Mouse (Mus musculus): ENCODE results near the gene Ube2h.
A peak's percentile ranks its signal among the peaks of the same experiment; 100 is the strongest.
"Not testable (repeated sequence)": the region's sequence is repeated elsewhere in the genome, so short reads cannot be mapped to it uniquely, and the experiment has no call there.

The Ube2h gene

DNA sequence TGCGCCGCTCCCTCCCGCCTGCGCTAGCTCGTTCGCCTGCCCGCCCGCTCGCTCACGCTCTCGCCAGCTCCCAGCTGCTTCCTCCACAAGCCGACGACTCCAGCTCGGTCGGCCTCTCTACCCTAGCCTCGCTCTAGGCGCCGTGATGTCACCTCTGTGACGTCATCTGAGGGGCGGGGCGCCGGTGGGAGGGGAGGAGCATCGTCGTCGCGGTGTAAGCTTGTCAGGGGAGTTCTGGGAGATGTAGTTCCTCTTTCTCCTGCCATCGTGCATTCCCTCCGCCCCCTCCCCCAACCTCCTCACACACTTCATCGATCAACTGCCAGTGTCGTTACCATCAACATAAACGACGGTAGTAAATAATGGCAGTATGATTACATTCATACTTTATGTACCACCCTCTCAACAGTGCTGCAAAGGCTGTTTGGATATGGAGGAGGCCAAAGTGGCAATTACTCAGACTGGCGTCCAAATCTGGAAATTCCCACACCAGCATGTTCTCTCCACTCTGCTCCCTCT is at the start of gene Ube2h:
Gene Ube2h (minus strand): TSS at position 141 of the 519 bp plus-strand sequence.
- peak; percentile 97 for DNase-seq (ENCODE audit: low read depth)

DNA sequence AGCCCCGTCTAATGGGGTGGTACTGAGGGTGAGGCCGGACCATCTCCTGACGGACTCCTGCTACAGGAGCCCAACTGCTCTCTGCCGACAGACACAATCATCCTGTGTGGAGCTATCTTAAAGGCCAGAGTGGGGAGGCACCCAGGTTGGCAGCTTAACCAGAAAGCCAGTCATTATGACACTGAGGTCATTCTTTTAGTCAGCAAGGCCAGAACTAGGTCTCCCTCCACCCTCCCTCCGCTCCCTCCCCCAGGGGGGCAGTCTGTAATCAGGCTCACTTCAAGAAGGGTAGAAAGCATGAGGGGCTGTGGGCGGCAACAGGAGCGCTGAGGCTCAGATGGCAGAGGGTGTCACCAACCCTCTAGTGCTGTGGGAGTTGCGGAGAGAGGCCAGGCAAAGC is 49.3 kb upstream of the Ube2h start:
- DNase-seq (ENCODE audit: low read depth) = no peak

DNA sequence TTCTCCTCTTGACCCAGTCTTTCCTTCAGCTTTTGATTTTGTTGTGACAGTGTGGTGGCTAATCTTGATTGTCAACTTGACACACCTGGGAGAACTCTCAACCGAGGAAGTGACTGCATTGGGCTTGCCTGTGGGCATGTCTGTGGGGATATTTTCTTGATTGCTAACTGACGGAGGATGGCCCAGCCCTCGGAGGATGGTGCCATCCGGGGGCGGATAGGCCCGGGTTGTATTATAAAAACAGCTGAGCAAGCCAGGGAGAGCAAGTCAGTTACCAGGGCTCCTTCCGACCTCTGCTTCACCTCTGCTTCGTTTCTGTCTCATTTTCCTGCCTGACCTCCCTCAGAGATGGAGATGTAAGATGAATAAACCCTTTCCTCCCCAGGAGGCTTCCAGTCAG is 48.4 kb upstream of the Ube2h start:
- DNase-seq (ENCODE audit: low read depth) = no peak

DNA sequence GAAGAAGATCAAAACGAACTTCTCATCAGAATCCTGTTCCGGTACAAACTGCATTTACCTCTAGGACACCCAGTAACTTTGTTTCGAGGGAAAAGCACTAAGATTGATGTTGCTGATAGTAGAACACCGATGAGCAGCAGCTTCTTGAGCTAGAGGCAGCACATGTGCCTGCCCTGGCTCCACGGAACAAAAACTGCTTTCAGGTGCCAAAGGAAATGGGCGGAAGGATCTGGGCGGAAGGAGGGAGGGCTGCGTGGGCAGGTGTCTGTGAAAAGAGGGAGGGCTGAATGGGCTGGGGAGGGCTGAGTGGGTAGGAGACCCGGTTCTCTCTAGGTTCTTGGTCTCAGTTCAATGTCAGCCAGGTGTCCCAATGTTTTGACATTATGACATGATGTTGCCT is 47.0 kb upstream of the Ube2h start:
- no peak for DNase-seq (ENCODE audit: low read depth)

DNA sequence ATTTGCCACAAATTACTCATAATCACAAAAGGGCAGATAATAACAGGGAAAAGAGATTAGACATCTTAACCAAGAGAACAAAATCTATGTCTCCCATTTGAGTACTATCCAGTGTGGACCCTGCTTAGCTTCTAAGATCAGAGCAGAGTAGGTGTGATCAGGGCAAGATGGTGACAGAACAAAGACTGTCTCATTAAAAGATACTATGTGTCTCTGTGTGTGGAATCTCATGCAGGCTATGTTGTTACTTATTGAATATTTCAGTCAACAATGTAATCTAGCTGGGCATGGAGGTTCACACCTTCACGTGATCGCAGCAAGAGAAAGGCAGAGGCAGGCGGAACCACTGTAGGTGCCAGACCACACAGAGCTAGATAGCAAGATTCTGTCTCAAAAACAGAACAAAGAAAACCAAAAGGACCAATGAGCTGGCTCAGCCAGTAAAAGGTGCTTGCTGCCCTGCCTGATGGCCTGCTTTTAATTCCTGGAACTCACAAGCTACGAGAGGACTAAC is 43.0 kb upstream of the Ube2h start:
- no peak for DNase-seq (ENCODE audit: low read depth)

DNA sequence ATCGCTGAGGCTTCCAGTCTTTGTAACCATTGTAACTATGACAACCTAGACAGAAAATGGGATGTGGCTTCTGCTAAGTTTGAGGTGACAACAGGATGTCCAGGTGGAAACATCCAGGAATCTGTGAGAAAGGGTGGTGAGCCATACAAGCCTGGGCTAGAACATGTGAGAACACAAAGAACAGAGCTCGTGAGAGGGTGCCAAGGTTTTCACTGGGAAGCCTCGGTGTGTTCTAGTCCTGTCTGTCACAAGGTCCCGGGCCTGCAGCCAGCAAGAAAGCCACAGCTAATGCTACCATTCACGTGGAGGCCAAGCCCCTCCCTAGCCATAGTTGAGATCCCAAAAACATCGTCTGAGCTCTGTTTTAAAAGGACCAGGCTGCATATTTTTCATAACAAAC is 42.4 kb upstream of the Ube2h start:
- no peak for DNase-seq (ENCODE audit: low read depth)

DNA sequence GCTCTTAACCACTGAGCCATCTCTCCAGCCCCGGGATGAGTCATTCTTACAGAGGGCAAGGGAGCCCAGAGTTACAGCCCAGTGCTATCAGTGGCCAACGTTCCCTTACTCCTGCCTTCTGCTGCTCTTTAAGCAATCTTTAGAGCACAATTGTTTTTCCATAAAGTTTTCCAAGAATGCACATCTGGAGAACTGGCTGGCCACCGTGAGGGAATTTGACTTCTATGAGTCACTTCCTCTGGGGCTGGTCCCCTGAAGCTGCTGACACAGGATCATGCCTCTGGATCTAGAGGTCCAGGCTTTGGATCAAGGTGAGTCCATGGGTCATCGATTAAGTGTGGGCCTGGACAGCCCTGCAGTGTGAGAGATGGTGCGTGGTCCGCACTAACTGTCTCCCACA is 39.7 kb upstream of the Ube2h start:
- DNase-seq (ENCODE audit: low read depth) = peak; percentile 36

DNA sequence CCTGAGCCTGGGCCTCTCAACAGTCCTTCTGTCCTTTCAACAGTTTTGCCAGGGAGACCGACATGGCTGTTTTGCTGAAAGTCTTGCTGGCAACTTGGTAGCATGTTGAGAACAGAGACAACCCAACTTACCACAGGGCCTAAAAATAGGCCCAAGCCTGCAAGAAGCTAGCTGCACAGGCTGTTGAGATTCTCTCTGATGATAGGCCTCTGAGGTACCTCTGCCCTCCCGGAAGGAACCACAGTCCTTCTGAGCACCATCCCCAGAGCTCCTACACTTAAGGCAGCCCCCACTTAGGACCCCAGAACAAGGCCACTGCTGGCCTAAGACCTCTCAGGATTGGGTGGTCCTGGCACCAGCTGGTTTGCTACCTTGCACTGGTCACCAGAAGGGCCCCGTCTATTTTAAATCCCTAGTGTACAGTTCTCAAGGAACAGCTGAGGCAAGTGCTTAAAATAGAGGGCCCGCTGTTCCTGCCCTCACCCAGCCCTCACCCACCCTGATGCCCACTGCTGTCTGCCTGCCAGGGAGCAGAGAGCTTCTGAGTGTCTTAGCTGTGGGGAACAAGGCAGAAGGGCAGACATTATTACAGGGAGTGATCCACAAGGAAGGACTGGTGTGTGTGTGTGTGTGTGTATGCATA is 36.0 kb upstream of the Ube2h start:
- DNase-seq (ENCODE audit: low read depth) = no peak

DNA sequence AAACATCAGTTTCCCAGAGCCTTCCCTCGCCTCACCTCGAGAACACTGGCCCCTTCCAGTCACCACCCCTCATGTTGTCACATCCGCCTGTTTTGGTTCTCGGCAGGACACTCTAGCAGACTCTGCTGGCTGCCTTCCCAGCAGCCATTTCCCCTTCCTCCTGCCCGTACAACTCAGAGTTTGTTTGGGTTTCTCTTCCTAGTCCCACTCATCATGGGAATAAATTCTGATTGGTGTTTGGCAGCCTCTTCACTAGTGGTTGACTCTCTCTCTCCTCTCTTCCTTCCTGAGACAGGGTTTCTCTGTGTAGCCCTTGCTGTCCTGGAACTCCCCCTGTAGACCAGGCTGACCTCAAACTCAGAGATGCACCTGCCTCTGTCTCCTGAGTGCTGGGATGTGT is 32.6 kb upstream of the Ube2h start:
- DNase-seq (ENCODE audit: low read depth) = peak; percentile 95

DNA sequence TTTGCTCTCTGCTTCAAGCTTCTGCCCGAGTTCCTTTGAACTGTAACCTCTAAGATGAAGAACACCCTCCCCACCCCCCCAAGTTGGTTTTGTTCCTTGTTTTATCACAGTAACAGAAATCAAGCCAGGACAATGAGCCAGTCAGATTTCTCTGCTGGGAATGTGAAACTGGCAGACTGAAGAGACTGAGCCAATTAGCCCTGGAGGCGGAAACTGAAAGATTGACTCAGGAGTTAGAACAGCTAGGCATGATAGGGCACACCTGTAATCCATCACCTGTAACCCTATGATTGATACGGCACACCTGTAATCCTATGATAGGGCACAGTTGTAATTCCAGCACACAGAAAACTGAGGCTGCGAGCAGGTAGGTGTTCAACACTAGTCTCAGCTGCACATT is 27.9 kb upstream of the Ube2h start:
- no peak for DNase-seq (ENCODE audit: low read depth)

DNA sequence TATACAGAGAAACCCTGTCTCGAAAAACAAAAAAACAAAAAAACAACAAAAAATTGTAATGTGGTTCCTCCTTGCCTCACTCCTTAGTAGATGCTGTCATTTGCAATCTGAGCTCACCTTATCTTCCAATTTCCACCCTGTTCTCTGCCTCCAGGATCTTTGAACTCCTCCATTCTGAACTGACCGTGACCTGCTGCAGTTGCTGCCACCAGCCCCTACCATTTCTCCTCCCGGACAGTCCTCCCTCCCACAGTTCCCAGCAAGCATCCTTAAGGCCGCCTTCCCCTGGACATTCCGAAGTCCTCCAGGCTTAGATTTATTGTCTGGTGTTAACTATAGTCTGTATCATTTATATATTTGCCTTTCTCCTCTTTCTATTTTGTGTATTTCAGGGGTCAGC is 26.4 kb upstream of the Ube2h start:
- DNase-seq (ENCODE audit: low read depth) = no peak

DNA sequence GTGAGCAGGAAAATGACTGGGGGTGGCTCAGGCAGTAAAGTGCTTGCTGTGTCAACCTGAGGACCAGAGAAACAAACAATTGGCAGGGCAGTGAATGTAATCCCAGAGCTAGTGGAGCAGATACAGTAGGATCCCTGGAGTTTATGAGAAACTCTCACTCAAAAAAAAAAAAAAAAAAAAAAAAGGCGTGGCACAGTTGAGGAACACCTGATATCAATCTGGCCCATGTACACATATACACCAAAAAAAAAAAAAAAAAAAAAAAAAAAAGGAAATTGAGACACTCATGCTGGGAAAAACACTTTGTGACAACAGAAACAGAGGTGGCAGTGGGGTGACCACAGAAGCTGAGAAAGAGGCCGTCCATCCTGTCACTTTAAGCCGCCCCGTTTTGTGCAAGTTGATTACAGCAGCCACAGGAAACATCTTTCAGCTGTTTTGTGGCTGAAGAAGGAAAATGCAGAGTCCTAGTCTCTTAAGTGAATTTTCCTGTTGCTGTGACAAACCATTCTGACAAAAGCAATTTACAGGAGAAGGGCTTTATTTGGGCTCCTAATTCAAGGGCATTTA is 21.7 kb upstream of the Ube2h start:
- peak; percentile 98 for DNase-seq (ENCODE audit: low read depth)

DNA sequence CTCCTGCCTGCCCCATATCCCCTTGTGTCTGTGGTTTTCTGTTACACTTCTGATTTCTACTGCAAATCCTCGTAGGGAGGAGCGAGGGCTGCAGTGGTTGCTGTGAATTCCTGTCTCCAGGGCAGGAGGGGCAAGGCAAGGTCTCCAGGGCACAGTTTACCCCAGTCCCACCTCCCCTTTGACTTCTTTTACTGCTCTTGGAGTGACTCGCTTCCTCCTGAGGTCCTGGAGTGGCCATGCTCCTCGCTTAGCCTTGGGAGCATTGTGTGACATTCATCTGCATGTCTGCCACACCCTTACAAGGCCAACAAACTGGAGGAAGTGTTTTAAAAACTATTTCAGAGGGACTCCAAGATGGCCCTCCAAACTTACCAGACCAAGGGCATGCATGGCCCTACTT is 16.7 kb upstream of the Ube2h start:
- peak; percentile 64 for DNase-seq (ENCODE audit: low read depth)

DNA sequence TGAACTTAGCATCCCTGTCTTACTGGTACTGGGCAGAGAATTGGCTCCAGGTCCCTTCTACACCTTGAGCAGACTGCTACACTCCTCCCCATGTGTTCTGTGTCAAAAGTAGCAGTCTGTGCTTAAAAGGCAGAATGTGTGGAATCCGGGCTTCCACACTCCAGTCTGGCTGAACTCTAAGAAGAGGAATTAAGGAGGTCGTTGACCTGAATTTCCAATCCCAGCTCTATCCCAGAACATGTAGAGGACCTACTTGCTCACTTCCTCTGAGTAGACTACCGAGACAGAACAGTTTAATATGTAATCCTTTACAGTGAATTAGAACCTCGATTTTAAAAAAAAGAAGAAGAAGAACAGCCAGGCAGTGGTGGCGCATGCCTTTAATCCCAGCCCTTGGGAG is 14.9 kb upstream of the Ube2h start:
- DNase-seq (ENCODE audit: low read depth) = no peak

DNA sequence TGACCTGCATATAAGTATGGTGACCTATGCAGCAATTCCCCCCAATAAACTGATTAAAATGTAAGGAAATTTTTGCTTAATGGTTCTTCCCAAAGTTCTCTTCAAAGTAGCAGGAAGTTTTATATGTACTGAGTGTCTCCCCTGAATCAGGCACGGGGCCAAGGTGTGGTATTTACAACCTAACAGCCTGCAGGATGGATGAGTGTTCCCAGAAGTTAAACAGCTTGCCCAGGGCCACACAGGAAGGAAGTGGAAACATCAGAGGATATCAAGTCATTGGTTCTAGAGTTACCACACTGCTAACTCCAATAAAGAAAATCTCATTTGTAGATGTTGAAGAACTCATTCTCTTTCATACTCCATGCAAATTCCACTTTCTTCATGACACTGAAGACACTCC is 7.7 kb upstream of the Ube2h start:
- DNase-seq (ENCODE audit: low read depth) = peak; percentile 77

DNA sequence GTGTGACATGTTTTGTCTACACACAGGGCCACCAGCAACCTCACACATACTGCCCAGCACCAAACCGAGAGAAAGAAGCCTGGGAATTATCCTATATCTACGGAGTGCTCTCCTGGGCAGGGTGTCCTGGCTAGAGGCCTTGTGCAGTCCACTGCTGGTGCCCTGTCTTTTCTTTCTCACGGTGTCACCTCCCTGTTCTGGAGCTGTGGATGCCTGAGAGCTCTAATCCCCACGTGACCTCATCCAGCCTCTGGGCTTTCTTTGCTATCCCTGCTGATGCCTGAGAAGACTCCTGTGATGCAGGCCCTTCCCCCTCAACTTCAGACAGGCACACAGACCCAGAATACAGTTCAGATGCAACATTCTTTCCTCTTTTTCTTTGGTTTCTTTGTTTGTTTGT is 4.4 kb upstream of the Ube2h start:
- DNase-seq (ENCODE audit: low read depth) = no peak

DNA sequence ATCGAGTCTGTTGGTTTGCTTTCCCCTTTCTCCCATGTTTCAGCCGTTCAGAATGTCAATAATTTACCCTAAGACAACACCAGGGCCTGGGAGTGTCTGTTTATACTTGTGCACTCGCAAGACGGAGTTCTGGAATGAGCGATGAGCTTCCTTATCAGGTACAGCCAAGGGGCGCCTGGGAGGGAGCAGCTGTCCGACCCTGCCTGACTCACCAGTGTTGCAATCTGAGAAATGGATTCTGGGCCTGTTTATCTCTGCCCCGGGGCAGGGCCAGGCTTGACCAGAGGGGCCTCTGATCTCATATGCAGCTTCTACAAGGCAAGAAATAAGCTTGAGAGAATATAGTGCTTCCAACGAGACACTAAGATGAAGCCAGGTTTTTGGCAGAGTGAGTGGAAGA is 3.4 kb upstream of the Ube2h start:
- peak; percentile 93 for DNase-seq (ENCODE audit: low read depth)

DNA sequence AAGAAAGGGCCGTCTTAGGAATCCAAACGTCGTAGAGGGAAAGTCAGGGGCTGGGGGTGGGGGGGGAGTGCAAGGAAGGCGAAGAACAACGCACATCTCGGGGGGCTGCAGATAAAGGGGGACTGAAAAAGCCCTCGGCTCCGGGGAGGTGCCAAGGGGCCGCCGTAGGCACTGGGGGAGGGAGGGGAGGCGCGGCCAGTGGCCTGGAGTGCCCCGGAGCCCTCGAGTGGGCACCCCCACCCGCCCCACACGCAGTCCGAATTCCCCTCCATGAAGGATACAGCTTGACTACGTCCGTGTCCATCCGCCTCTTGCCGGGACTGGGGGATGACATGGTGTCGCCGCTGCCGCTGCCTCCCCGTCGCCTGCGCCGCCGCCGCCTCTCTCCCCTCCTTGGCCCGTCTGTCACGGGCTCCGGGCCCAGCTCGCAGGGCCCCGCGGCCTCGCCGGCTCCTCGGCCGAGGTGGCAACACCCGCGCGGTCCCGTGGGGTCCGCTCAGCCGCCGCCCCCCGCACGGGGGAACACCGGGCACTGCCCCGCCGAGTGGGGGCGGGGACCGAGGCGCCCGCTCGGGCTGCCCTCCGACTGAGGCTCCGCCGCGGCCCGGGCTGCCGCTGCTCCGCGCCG is 454 bp downstream of the Ube2h start:
- not testable (repeated sequence) for DNase-seq (ENCODE audit: low read depth)

DNA sequence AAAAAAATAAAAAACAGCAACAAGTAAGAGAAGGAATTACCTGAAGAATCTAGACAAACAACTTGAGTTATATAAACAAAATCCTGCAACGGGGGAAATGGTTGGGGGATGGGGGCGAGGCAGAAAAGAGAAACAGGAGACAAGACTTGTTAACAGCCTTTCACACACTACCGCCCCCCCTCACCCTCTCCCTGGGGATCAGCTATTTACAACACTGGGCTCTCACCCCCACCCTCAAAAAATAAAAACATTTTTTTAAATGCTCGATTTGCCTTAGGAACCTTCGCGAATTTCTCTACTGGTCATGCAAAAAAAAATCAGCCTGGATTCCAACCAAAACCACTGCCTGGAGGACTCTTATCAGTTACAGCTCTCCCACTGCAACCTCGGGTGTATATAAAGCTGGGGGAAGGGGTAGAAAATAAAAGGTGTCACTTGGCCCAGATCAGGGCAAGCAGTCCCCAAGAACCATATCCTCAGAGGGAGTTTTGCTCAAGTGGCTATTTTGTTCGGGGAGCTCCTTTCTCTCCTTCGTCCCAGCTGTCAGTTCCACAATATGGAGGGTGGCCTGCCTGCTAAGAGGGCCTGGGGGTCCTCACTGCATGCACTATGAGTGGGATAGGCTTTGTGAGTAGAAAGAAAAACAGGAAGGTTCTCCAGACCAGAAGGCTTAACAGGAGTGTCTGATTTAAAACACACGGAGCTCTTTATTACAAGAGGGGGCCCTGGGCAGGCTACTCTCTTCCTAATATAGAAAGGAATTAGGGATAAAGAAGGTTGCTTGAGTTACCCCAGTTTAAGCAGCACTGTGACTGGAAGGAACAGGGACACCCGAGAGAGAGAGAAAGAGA is 1.3 kb downstream of the Ube2h start:
- DNase-seq (ENCODE audit: low read depth) = peak; percentile 61

DNA sequence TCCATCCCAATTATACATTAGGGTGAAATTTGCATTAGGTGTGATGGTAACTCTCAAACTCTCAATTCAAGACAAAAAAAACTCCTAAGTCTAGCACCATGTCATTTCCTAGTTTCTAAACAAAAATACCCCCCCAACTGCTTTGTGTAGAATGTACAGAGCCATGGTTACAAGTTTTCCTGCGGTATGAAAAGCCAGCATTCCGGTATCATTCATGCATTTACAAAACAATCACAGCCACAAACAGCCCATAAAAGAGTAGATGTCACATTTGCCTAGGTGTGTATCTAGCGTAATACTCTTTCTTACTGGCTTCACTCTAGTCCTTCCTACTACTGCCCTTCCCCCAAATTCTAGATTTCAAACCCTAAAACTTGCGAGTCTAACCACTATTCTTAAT is 2.2 kb downstream of the Ube2h start:
- no peak for DNase-seq (ENCODE audit: low read depth)

DNA sequence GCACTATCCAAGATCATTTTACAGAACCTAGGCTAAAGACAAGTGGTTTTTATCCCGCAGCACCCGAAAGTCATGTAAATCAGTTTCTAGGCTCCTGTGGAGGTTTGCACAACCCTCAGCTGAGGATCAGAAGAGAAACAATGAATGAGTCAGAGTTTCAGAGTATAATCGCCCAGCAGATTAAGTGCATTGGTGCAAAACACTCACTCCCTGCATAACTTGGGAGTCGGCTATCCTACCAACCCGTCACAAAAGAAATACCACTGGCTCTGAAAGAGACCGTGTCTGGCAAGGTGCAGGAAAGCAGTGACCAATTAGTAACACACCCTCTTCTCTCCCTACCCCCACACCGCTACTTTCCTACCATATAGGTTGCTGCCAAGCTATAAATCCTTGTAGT is 3.4 kb downstream of the Ube2h start:
- DNase-seq (ENCODE audit: low read depth) = peak; percentile 70

DNA sequence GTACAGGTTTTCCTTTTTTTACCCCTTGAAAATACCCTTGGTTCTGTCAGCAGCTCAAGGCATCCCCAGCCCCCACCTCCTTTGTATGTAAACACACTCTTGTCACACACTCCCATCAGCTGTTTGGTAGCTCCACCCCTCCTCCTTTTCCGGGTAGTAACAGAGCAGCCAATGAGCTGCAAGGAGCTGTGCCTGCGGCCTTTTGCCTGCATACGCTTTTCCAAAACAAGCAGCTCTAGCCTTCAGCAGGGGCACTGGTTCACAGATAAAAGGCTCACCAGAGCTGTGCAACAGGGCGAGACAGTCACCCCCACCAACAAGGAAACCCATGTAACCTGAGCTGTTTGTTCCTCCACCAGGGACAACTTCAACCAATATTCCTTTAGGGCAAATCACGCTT is 4.0 kb downstream of the Ube2h start:
- peak; percentile 95 for DNase-seq (ENCODE audit: low read depth)

DNA sequence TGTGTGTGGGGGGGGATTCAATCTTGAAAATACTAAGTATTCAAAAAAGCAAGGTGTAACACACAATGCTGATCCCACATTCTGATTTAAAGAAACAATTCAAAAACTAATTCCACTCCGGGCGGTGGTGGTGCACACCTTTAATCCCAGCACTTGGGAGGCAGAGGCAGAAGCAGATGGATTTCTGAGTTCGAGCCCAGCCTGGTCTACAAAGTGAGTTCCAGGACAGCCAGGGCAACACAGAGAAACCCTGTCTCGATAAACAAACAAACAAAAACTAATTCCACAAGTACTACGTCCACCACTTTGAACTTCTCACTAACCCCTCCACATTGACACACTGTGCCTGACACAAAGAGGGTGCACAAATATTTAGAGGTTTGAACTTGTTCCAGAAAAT is 4.7 kb downstream of the Ube2h start:
- no peak for DNase-seq (ENCODE audit: low read depth)
